Mouse (Mus musculus) hindbrain, embryonic 16.5 days (tissue): ENCODE data around the gene Kcnq2. TPM values are rescaled to one million over a fixed set of nuclear protein-coding genes. Genes with fewer than 3 reads are reported as not detected.

Experiments
- ATAC-seq: fragments of 200-750 bp; cut with Nextera tagmentation; 2 replicates; pipeline ENCODE4 v1.8.0; 2017; ENCODE audit warnings: moderate TSS enrichment, moderate library complexity
- H3K27ac ChIP-seq: fragments of 300-500 bp; sonication (generic); 2 replicates; pipeline ENCODE4 v1.5.1; 2014; ENCODE audit warnings: low read depth, mild to moderate bottlenecking, control low read depth, low read length, moderate library complexity
- H3K27me3 ChIP-seq: fragments of 300-500 bp; sonication (generic); replicated peaks from 2 replicates; pipeline ENCODE4 v1.6.1; 2014; ENCODE audit warnings: low read length; ENCODE audit not compliant: control insufficient read depth, insufficient read depth
- H3K36me3 ChIP-seq: fragments of 300-500 bp; sonication (generic); 2 replicates; pipeline ENCODE4 v1.6.1; 2014; ENCODE audit warnings: mild to moderate bottlenecking, low read length, moderate library complexity, mixed read lengths; ENCODE audit not compliant: control insufficient read depth, insufficient read depth
- H3K4me1 ChIP-seq: fragments of 300-500 bp; sonication (generic); 2 replicates; pipeline ENCODE4 v1.6.1; 2014; ENCODE audit warnings: low read depth, low read length; ENCODE audit not compliant: control insufficient read depth, insufficient read depth
- H3K4me2 ChIP-seq: fragments of 300-500 bp; sonication (generic); 2 replicates; pipeline ENCODE4 v1.6.1; 2014; ENCODE audit warnings: mild to moderate bottlenecking, low read length, control low read depth, moderate library complexity
- H3K4me3 ChIP-seq: fragments of 300-500 bp; sonication (generic); 2 replicates; pipeline ENCODE4 v1.5.1; 2014; ENCODE audit warnings: mild to moderate bottlenecking, low read length, control low read depth, moderate library complexity
- H3K9ac ChIP-seq: fragments of 300-500 bp; sonication (generic); 2 replicates; pipeline ENCODE4 v1.6.1; 2014; ENCODE audit warnings: low read depth, mild to moderate bottlenecking, control low read depth, low read length, moderate library complexity
- H3K9me3 ChIP-seq: fragments of 300-500 bp; sonication (generic); 2 replicates; pipeline ENCODE4 v1.6.1; 2014; ENCODE audit warnings: mild to moderate bottlenecking, low read length, moderate library complexity; ENCODE audit not compliant: control insufficient read depth
- WGBS: fragments of 180-500 bp; shearing (Covaris S2); extraction: QIAGEN DNeasy Blood & Tissue Kit; methylation state at CpG from one replicate; pipeline ENCODE4 v1.1.7; 2014; 5-methylcytosine and 5-hydroxymethylcytosine counted together
- polyA plus RNA-seq: library from polyadenylated mRNA; unstranded; fragments of >200 nt; fragmentation: Nextera tagmentation; extraction: Ambion mirVana; gene quantifications from 2 replicates; pipeline ENCODE4 v1.2.1, GENCODE M21; 2015

Kcnq2 gene
- polyA plus RNA-seq, 1 experiment from 2014 or later, result 41.4 TPM

- H3K4me1 ChIP-seq, result peaks cover 30% of the 10 kb centered on the region
- H3K4me3 ChIP-seq, result no peak overlapping the region
- no peaks in the 10 kb centered on the region for H3K27me3 ChIP-seq
- ATAC-seq, result no peak
- H3K9ac ChIP-seq, result no peak overlapping the region
- H3K36me3 ChIP-seq, result no peaks in the 10 kb centered on the region
- H3K9me3 ChIP-seq, result no peaks in the 10 kb centered on the region
- 84% methylated on average over 2 of the region's 2 CpGs for WGBS
- H3K4me2 ChIP-seq, result no peak overlapping the region
- H3K27ac ChIP-seq, result no peak overlapping the region
These were observed 23.4 kb upstream of the Kcnq2 start for GRCm38 (mm10) chr2:181158471-181158870.

GRCm38 (mm10) chr2:181157716-181158302 lies 22.7 kb upstream of the Kcnq2 start:
- Histone ChIP-seq H3K4me1 (peaks cover 30% of the 10 kb centered on the region), H3K27ac (no peak overlapping the region; the same call in 1 of the 2 replicates), H3K4me2 (peak overlapping the region; percentile 76), H3K9me3 (no peaks in the 10 kb centered on the region), H3K4me3 (no peak overlapping the region), H3K9ac (no peak overlapping the region), H3K27me3 (no peaks in the 10 kb centered on the region), H3K36me3 (peaks cover 5% of the 10 kb centered on the region; the same call in 1 of the 2 replicates)
- WGBS, result 81% methylated on average over 6 of the region's 6 CpGs
- no peak for ATAC-seq

DNA sequence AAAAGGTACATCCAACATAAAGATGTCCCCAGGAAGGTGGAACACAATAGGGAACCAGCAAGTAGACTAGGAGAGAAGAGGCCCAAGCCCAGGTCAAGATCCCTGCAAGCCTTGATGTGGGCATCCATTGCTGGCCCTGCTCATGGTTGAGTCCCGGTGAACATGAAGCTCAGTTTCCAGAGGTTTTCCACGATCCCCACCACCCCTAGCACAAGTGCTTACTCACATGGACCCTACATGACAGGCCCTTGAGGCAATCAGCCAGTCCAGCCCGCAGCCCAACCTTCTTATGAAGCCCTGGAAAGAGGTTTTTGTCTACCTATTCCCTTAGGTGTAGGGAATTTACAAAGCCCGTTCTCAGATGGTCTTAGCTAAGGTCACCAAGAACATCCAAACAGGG lies 22.1 kb upstream of the Kcnq2 start:
- peaks cover 8% of the 10 kb centered on the region; the same call in 1 of the 2 replicates for H3K36me3 ChIP-seq
- H3K9ac ChIP-seq, result peak overlapping the region; percentile 80
- peak overlapping the region; percentile 76 for H3K4me2 ChIP-seq
- peaks cover 30% of the 10 kb centered on the region for H3K4me1 ChIP-seq
- H3K9me3 ChIP-seq, result no peaks in the 10 kb centered on the region
- 79% methylated on average over 4 of the region's 4 CpGs for WGBS
- no peak for ATAC-seq
- peak overlapping the region; percentile 56 for H3K4me3 ChIP-seq
- peak overlapping the region; percentile 86 for H3K27ac ChIP-seq
- no peaks in the 10 kb centered on the region for H3K27me3 ChIP-seq

- Histone ChIP-seq H3K4me2 (peak within 1 kb of the TSS; percentile 76), H3K4me3 (peak within 1 kb of the TSS; percentile 56), H3K9me3 (no peaks in the 10 kb centered on the region), H3K9ac (peak within 1 kb of the TSS; percentile 80), H3K4me1 (peaks cover 30% of the 10 kb centered on the region), H3K27ac (peak within 1 kb of the TSS; percentile 86), H3K27me3 (no peaks in the 10 kb centered on the region), H3K36me3 (peaks cover 8% of the 10 kb centered on the region; the same call in 1 of the 2 replicates)
- ATAC-seq, result peak; percentile 81
- 4% methylated on average over 54 of the region's 55 CpGs for WGBS
These were observed 21.4 kb upstream of the Kcnq2 start, which contains the start of gene Eef1a2 for GRCm38 (mm10) chr2:181156248-181157121. TSS of gene Eef1a2 (minus strand) at chr2:181157014.

DNA sequence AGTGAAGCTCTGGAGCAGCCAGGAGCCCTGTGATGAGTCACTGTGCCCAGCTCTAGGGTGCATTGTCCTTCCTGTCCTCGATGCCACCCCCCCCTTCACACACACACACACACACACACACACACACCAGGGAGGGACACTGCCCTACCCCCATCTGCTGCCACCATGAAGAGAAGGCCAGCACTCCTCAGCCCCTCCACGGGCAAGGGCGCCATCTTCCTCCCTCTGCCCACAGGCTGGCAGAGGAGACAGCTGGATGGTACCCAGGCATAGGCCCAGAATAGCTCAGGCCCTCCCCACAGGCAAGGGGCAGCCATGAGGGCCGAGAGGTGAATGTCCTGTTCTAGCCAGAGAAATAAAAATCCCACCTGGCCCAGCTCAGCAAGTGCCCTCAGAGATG lies 20.7 kb upstream of the Kcnq2 start:
- Histone ChIP-seq H3K36me3 (peaks cover 8% of the 10 kb centered on the region; the same call in 1 of the 2 replicates), H3K27me3 (no peaks in the 10 kb centered on the region), H3K4me2 (peak overlapping the region; percentile 76), H3K4me3 (peak overlapping the region; percentile 56), H3K4me1 (peaks cover 30% of the 10 kb centered on the region), H3K9ac (peak overlapping the region; percentile 80), H3K9me3 (no peaks in the 10 kb centered on the region), H3K27ac (peak overlapping the region; percentile 86; the same call in 1 of the 2 replicates)
- ATAC-seq, result peak; percentile 6; the same call in 1 of the 2 replicates
- 56% methylated on average over 4 of the region's 4 CpGs for WGBS

- Histone ChIP-seq H3K9ac (peak overlapping the region; percentile 39; the same call in 1 of the 2 replicates), H3K4me3 (peak overlapping the region; percentile 56; the same call in 1 of the 2 replicates), H3K4me1 (peaks cover 27% of the 10 kb centered on the region), H3K9me3 (no peaks in the 10 kb centered on the region), H3K27me3 (no peaks in the 10 kb centered on the region), H3K36me3 (peaks cover 8% of the 10 kb centered on the region; the same call in 1 of the 2 replicates), H3K4me2 (peak overlapping the region; percentile 76), H3K27ac (no peak overlapping the region)
- no peak for ATAC-seq
- WGBS, result 86% methylated on average over 8 of the region's 8 CpGs
These were observed 19.8 kb upstream of the Kcnq2 start for GRCm38 (mm10) chr2:181154831-181155415.

- Histone ChIP-seq H3K4me2 (peak overlapping the region; percentile 76), H3K9me3 (no peaks in the 10 kb centered on the region), H3K27ac (no peak overlapping the region), H3K4me1 (peaks cover 21% of the 10 kb centered on the region), H3K4me3 (no peak overlapping the region), H3K27me3 (no peaks in the 10 kb centered on the region), H3K36me3 (peaks cover 12% of the 10 kb centered on the region; the same call in 1 of the 2 replicates), H3K9ac (no peak overlapping the region)
- 89% methylated on average over 3 of the region's 3 CpGs for WGBS
- ATAC-seq, result no peak
These were observed 19.3 kb upstream of the Kcnq2 start for GRCm38 (mm10) chr2:181154361-181154760.

DNA sequence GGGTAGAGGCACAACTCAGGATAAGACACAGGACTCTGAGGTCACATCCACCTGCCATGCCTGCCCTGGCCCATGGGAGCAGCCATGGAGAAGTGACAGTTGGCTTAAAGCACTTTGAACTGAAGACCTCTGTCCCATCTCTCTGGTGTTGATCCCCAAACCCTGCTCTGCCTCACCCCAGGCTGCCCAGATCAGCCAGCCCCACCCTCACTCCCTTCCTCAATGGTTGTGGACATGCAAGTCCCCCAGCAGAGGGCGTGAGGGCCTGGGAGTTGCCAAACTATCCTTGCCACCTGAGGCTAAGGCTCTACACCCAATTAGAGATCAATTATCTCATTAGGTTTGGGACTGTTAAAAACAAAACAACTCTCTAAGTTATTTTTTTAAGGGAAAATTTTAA lies 18.7 kb upstream of the Kcnq2 start:
- Histone ChIP-seq H3K4me3 (no peak overlapping the region), H3K27me3 (no peaks in the 10 kb centered on the region), H3K9ac (no peak overlapping the region), H3K36me3 (peaks cover 12% of the 10 kb centered on the region; the same call in 1 of the 2 replicates), H3K9me3 (no peaks in the 10 kb centered on the region), H3K4me2 (no peak overlapping the region; the same call in 1 of the 2 replicates), H3K27ac (no peak overlapping the region), H3K4me1 (peaks cover 19% of the 10 kb centered on the region)
- no peak for ATAC-seq
- WGBS, result 12% methylated on average over 1 of the region's 1 CpGs
